Mouse (Mus musculus): Measurements from ENCODE around the gene Rarg.

Gene Rarg

DNA sequence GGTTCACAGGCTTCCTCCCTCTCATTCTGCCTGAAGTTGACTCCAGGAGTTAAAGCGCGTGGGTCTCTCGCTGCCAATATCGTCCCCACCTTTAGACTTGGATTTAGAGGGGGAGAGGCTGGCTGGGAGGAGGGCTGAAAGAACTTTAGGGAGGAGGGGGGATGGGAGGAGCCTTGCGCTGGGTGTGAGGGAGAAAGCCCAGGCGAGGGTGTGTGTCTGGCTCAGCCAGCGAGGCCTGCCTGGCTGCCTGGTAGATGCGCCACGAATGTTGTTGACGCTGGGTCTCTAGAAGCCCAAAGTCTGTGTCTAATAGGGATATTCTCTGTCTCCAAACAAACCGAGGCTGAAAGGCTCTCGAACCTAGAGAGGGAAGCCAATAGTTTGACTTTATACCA lies 756 bp upstream of the Rarg start:
- DNase-seq (ENCODE audit: low spot score in 2 of 2) = peak in 1 of 2 experiments; percentile 41

DNA sequence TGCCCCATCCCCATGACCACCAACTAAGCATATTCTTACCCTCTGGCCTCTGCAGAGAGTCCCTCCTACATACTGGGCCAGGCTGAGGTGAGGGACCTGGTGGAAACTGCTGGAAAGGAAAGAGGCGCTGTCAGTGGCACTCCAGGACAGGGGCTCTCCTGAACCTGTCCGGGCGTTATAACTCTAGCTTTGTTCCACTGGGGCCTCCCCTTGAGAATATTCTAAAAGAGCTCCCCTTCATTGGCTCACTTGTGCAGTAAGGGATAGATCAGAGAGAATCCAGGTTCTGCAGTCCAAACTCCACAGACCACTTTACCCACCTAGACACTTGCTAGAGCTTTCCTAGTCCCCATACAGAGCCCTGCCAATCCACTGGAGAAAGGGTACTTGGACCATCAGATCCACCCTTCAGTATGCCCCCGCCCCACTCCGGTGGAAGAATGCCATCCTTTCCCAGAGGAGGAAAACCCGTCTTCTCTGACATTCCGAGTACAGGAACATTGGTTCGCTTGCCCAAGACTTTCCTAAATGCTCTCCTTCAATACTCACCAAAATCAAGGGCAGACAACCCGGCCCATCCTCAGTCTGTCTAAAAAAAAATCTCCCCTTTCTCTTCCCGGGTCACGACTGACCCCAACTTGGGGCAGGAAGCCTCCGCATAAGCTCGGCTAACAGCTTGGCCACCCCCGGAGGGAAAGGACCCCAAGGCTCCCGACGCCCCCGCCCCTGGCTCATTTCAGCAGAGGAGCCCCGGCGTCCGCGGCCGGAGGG lies 701 bp downstream of the Rarg start:
- DNase-seq (ENCODE audit: low spot score in 2 of 2) = peak in 1 of 2 experiments; percentile 37

- no peak for DNase-seq (ENCODE audit: low spot score in 2 of 2)
These were observed 1.6 kb downstream of the Rarg start for GRCm38 (mm10) chr15:102255547-102256255.

DNA sequence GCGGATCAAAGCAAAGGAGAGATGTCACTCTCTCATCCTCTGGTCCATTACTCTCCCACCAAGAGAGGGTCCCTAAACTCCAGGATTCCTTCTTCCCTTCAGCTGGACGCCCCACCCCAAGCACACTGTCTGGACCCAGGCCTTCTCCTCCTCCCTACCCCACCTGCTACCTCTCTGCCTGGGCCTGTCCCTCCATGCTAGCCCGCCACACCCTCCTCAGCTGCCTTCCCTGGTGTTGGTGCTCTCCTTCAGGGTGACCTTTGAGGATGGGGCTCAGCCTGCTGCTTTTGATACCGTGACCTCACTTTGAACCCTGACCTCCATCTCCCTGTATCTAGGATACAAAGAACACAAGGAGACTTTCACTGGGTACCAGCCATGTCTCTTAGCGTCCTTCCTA lies 6.8 kb downstream of the Rarg start:
- DNase-seq (ENCODE audit: low spot score in 2 of 2) = no peak

DNA sequence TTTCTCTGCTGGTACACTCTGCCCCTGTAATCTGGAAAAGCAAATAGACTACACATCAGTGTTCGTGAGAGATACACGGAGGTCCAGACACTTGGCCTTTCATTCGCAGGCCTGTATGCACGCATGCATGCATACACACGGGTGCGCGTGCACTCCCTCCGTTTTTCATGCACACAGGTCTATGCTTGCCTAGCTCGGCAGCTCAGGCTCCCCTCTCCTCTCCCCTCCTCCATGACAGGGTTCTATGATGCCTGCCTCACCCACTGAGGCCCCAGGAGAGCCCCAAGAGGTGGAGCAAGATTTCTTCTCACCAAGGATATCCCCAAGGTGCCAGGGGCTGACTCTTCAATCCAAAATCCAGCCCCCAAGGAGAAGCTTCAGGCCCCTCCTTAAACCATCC lies 7.3 kb downstream of the Rarg start:
- DNase-seq (ENCODE audit: low spot score in 2 of 2) = no peak

GRCm38 (mm10) chr15:102249251-102249691 lies 8.0 kb downstream of the Rarg start:
- peak in 1 of 2 experiments; percentile 21 for DNase-seq (ENCODE audit: low spot score in 2 of 2)

DNA sequence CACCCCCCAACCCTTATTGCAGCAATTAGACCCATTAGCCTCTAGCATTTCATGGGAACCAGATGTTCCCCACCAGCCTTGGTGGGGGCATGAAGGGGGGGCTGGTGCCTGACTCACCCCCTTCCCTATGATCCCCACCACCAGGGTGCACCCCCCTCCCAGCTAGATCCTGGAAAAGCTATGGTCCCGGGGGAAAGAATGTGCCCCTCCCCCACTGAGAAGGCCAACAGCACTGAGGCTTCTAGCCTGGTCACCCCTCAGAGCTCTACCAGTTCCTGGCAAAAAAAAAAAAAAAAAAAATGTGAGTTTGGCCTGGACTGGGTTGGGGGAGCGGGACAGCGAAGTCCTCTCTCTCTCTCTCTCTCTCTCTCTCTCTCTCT lies 8.5 kb downstream of the Rarg start:
- DNase-seq (ENCODE audit: low spot score in 2 of 2) = no peak

GRCm38 (mm10) chr15:102248131-102248811 lies 9.0 kb downstream of the Rarg start:
- DNase-seq (ENCODE audit: low spot score in 2 of 2) = no peak

DNA sequence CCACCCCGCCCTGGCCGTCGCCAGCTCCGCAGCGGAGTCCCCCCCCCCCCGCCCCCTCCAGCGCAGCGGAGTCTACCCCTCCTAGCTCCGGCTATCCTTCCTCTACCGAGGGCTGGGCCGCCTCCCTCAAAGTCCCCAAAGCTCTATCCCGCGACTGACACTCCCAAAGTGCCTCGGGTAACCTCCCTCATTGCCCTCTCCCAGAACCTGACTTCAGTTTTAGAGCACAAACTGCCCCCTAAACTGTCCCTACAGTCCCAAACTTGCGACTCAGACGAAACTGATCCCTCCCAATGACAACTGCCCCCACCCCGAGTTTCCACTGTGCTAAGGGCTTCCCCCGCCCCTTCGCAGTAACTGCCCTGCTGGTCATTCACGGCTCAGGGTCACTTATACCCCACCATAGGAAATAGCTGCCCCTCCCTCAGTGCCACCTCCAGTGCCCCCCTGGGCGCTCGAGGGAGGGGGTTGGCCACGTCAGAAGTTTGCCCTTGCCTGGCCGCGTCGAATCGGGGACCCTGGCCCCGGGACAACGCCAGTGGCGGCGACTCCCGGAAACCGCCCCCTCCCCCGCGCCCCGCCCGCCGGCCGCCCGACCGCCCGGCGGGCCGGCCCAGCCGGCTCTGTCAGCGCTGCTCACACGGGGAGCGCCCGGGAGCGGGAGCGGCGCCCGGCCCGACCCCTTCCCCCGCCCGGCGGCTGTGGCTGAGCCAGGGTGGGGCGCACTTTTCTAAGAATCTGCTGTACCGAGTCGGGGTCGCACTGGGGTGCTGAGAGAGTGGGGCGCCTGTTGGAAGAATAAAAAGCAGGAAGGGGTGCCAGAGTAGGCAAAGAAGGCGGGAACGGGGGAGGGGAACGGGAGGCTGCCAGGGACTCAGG lies 9.8 kb downstream of the Rarg start:
- DNase-seq (ENCODE audit: low spot score in 2 of 2) = peak; percentile 28 to 35

GRCm38 (mm10) chr15:102246866-102247251 lies 10.5 kb downstream of the Rarg start:
- DNase-seq (ENCODE audit: low spot score in 2 of 2) = peak; percentile 85 to 91

GRCm38 (mm10) chr15:102245891-102246741 lies 11.2 kb downstream of the Rarg start:
- DNase-seq (ENCODE audit: low spot score in 2 of 2) = peak; percentile 61 to 81

DNA sequence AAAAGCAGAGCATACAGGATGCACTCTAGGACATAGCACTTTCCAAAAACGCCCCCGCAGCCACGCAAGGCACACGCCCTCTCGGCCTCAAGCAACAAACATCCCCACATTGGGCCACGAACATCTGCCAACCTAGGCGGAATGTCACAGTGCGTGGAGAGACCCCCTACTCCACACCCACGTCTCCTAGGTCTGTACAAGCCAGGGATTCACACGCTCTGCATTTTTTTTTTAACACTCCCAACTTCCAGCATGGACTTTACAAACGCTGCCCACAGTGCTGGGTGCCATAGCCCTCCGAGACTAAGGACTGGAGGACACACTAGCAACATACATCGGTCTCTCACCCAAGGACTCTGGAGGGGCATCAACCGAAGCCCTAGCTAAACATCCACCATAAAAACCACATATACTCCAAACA lies 11.8 kb downstream of the Rarg start:
- no peak for DNase-seq (ENCODE audit: low spot score in 2 of 2)

- DNase-seq (ENCODE audit: low spot score in 2 of 2) = no peak
These were observed 12.8 kb downstream of the Rarg start for GRCm38 (mm10) chr15:102244306-102245191.

DNA sequence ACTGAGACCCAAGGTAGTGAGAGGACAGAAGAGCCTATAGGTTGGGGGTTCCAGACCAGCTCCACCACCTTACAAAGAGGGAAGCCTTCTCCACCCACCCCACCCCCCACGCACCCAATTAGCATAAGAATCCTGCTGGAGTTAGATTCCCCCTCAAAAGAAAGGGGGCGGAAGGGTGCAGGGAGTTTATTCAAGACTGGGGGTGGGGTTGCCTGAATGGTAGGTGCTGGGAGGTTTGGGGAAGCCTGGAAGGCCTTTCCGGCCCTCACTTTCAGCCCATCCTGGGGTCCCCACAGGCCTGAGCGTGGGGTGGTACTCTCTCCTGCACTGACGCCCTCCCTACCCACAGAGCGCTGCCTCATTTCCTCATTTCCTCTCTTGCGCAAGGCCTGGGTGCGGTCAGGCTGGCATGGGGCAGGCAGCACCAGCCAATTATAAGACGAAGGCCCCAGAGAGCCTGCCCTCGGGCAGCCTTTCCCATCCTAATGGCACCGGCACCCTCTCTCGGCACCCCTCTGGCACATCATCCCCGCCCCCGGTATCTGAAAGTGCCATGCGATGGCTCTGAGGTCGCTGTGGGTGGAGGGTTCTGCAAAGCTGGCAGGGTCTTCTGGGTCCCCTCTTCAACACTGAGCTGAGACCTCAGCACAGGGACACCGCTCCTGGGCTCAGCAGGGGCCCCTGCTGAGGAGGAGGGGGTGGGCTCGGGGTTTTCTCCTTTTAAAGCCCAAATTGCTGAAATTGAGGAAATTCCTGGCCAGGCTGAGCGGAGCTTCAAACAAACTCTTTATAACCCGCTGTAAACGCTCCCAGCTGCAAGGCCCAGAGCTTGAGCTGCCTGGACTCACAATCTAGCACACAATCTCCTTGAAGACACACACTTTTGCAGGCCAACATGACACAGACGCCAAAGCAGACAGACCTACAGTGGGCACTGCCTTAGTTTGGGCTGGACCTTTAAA lies 13.8 kb downstream of the Rarg start:
- no peak for DNase-seq (ENCODE audit: low spot score in 2 of 2)

- no peak for DNase-seq (ENCODE audit: low spot score in 2 of 2)
These were observed 14.7 kb downstream of the Rarg start for GRCm38 (mm10) chr15:102242404-102243228.

DNA sequence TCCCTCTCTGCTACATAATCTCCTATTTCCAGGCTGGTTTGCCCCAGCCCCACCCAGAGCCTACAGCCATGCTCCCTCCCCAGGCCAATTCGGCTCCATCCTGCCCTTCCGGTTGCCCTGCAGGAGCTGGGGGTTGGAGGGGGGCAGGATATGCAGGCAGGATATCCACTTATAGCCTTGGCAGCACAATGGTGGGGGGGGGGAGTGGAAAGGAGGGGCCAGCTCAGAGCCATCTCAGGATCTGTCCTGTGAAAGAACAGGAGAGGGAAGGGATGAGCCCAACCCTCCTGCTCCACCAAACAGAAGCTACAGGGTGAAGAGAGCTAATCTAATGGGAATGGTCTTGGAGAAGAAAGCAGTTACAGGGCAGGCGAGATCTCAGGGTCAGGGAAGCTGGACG lies 16.7 kb downstream of the Rarg start:
- DNase-seq (ENCODE audit: low spot score in 2 of 2) = no peak

GRCm38 (mm10) chr15:102239851-102240250 lies 17.5 kb downstream of the Rarg start:
- no peak for DNase-seq (ENCODE audit: low spot score in 2 of 2)

GRCm38 (mm10) chr15:102239260-102239590 lies 18.1 kb downstream of the Rarg start:
- DNase-seq (ENCODE audit: low spot score in 2 of 2) = peak; percentile 74 to 76

Measured in frontal cortex, postnatal 36 days (tissue).